Mouse (Mus musculus): Measurements from ENCODE around the gene Gm3573. TPM values are rescaled to one million over a fixed set of nuclear protein-coding genes. Genes with fewer than 3 reads are reported as not detected.
"Not testable (repeated sequence)": the region's sequence is repeated elsewhere in the genome, so short reads cannot be mapped to it uniquely, and the experiment has no call there.

The Gm3573 gene
- polyA plus RNA-seq (2012; rRNA removed) = not detected in 2 replicates

GRCm38 (mm10) chr14:42190691-42191090 lies at the start of gene Gm3573:
Gm3573 (minus strand) TSS chr14:42190791.
- not testable (repeated sequence) for H3K27ac ChIP-seq (ENCODE audit: control insufficient read depth, insufficient read depth, low read length); H3K27me3 ChIP-seq (ENCODE audit: control insufficient read depth, insufficient read depth, low read length); DNase-seq; H3K4me3 ChIP-seq (ENCODE audit: control insufficient read depth, insufficient read depth, low read length); H3K36me3 ChIP-seq (ENCODE audit: control insufficient read depth, insufficient read depth, low read length); H3K4me1 ChIP-seq (replicated peaks; ENCODE audit: control insufficient read depth, insufficient read depth, low read length)
- no CpG with 5 or more reads among the region's 1 CpGs for WGBS

DNA sequence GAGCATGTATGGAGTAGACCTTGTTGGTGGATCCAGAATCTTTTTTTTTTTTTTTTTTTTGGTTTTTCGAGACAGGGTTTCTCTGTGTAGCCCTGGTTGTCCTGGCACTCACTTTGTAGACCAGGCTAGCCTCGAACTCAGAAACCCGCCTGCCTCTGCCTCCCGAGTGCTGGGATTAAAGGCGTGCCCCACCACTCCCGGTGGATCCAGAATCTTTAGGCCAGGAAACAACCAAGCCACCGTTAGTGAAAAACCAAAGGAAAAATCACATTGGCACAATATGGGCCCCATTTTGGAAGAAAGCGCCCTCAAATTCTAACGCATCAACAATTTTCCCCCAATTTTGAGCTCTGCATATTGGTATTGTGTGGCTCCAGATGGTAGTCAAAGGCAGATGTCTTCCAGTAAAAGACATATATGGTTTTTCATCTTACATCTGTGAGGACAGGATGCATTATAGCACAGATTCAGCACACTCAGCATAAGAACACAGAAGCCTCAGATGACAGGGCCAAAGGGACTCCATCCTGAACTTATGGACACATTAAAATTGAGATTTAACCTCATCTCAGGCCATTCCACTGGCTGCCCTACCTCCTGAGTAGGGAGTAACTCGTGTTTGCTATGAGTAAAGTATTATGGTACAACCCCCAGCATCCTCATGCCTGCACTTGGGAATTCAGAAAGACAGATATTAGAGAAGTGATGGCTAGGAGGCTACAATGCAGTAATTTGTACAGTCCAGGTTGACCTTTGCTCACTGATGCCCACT lies 26.4 kb upstream of the Gm3573 start:
- not testable (repeated sequence) for H3K36me3 ChIP-seq (ENCODE audit: control insufficient read depth, insufficient read depth, low read length); H3K4me3 ChIP-seq (ENCODE audit: control insufficient read depth, insufficient read depth, low read length); H3K4me1 ChIP-seq (replicated peaks; ENCODE audit: control insufficient read depth, insufficient read depth, low read length); H3K27me3 ChIP-seq (ENCODE audit: control insufficient read depth, insufficient read depth, low read length); H3K27ac ChIP-seq (ENCODE audit: control insufficient read depth, insufficient read depth, low read length)
- peak; percentile 2 for DNase-seq
- 74% methylated on average over 8 of the region's 10 CpGs for WGBS

- H3K36me3 ChIP-seq (ENCODE audit: control insufficient read depth, insufficient read depth, low read length); DNase-seq; H3K4me3 ChIP-seq (ENCODE audit: control insufficient read depth, insufficient read depth, low read length); H3K27ac ChIP-seq (ENCODE audit: control insufficient read depth, insufficient read depth, low read length); H3K4me1 ChIP-seq (replicated peaks; ENCODE audit: control insufficient read depth, insufficient read depth, low read length); H3K27me3 ChIP-seq (ENCODE audit: control insufficient read depth, insufficient read depth, low read length): not testable (repeated sequence)
- 89% methylated on average over 3 of the region's 3 CpGs for WGBS
Measured at GRCm38 (mm10) chr14:42183936-42184335, 6.7 kb downstream of the Gm3573 start.

DNA sequence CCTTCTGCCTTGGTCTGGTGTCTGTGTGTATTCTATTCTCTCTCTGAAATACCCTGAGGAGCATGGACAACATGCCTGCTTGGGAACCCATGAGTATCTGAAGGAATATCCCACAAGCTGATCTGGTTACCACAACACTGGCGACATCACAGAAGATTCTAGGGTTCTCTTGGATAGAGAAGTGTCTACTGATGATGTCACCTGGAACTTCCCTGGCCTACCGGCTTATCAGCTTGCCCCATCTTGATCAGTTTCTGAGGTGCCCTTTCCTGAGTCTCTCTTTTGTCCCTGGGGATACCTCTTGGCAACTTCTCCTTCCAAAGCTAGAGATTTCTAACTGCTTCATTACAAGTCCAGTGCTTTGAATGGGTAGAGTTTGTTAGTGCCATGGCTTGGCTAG lies 28.1 kb downstream of the Gm3573 start, which contains the start of gene Gm17027:
Gene Gm17027 (minus strand): TSS at position 101 of the 400 bp plus-strand sequence.
- not testable (repeated sequence) for H3K27ac ChIP-seq (ENCODE audit: control insufficient read depth, insufficient read depth, low read length); H3K4me3 ChIP-seq (ENCODE audit: control insufficient read depth, insufficient read depth, low read length); H3K27me3 ChIP-seq (ENCODE audit: control insufficient read depth, insufficient read depth, low read length); DNase-seq; H3K4me1 ChIP-seq (replicated peaks; ENCODE audit: control insufficient read depth, insufficient read depth, low read length); H3K36me3 ChIP-seq (ENCODE audit: control insufficient read depth, insufficient read depth, low read length)
- 98% methylated on average over 2 of the region's 2 CpGs for WGBS

Other genes starting within 250 kb of the Gm3573 start
- gene 1700024B05Rik, start 246.8 kb downstream of the Gm3573 start, polyA plus RNA-seq (2012; rRNA removed) = not detected in 2 replicates
- not detected in 2 replicates for gene Gm6401, start 222.9 kb downstream of the Gm3573 start, polyA plus RNA-seq (2012; rRNA removed)
- not detected in 2 replicates for gene Gm3543, start 207.5 kb downstream of the Gm3573 start, polyA plus RNA-seq (2012; rRNA removed)
- gene Gm7951, start 73.4 kb downstream of the Gm3573 start, polyA plus RNA-seq (2012; rRNA removed) = not detected in 2 replicates
- gene Gm17027, start 28.2 kb downstream of the Gm3573 start, polyA plus RNA-seq (2012; rRNA removed) = not detected in 2 replicates
- not detected in 2 replicates for gene Gm17026, start 69.3 kb upstream of the Gm3573 start, polyA plus RNA-seq (2012; rRNA removed)
- gene Gm9611, start 106.6 kb upstream of the Gm3573 start, polyA plus RNA-seq (2012; rRNA removed) = not detected in 2 replicates
- gene Gm7995, start 119.4 kb upstream of the Gm3573 start, polyA plus RNA-seq (2012; rRNA removed) = not detected in 2 replicates
- not detected in 2 replicates for gene Gm8005, start 248.9 kb upstream of the Gm3573 start, polyA plus RNA-seq (2012; rRNA removed)

Measured in thymus, adult 2 months (tissue).